Mouse (Mus musculus): ENCODE measurements at regions not wholly inside any gene's neighbourhood (a gene's known extent, or its start where the extent isn't known, plus 50 kb on each side); places are given as distances from the start of the nearest gene placed in this dataset.

DNA sequence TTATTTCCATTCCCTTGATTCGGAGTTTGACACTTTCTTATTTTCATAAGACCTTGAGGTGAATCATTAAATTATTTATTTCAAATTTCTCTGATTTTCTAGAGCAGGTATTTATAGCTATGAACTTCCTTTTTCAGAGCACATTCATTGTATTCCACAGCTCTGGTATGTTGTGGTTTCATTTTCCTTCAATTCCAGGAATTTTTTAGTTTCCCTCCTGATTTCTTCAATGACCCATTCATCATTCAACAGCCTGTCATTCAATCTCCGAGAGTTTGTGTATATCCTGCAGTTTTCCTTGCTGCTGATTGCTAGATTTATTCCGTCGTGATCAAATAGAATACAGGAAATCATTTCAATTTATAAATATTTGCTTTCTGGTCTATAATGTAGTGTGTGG, 264.7 kb upstream of the Rtl1 start:
- no peaks in the 10 kb centered on the region for H3K79me2 ChIP-seq (replicated peaks; ENCODE audit: control insufficient read depth, extremely low read depth, insufficient read depth, poor library complexity, severe bottlenecking)
- DNase-seq (ENCODE audit: extremely low read depth) = no peak
- in situ Hi-C loops (cut with MboI; ENCODE audit: low pct_ligation_motif_present, low pct_unique_long_range_greater_than_20kb, low sequenced_read_pairs) (no loop called here), dilution Hi-C loops (cut with MboI; ENCODE audit: extremely low pct_ligation_motif_present, extremely low pct_unique_long_range_greater_than_20kb, low sequenced_read_pairs) (no loop called here)
- H3K9ac ChIP-seq (ENCODE audit: insufficient read depth, low read depth) = no peak overlapping the region
- peaks cover 57% of the 10 kb centered on the region for H3K9me3 ChIP-seq (replicated peaks; ENCODE audit: low read length)
- no peaks in the 10 kb centered on the region for H3K4me1 ChIP-seq (ENCODE audit: control insufficient read depth in 1 of 2, insufficient read depth in 2 of 2)
- TF ChIP-seq PAX5 (IDR thresholded peaks at IDR 0.05; ENCODE audit: low read length) (no peak), MXI1 (IDR thresholded peaks at IDR 0.05; ENCODE audit: low read depth, low read length) (no peak), ZMIZ1 (IDR thresholded peaks at IDR 0.05; ENCODE audit: low read depth, low read length) (no peak), EP300 (IDR thresholded peaks at IDR 0.05; ENCODE audit: low read length) (no peak), CHD1 (IDR thresholded peaks at IDR 0.05; ENCODE audit: low read depth, low read length) (no peak), USF2 (conservative IDR thresholded peaks at IDR 0.05; ENCODE audit: low read depth, low read length) (no peak), JUN (IDR thresholded peaks at IDR 0.05; ENCODE audit: insufficient read depth, low read depth, low read length) (no peak), CHD2 (IDR thresholded peaks at IDR 0.05; ENCODE audit: low read length) (no peak)
- no peak overlapping the region for H3K27ac ChIP-seq (ENCODE audit: insufficient read depth, low read depth)
- no peak overlapping the region for H3K4me3 ChIP-seq (replicated peaks in 1 of 3; ENCODE audit: low read depth in 2 of 3, low read length in 2 of 3, poor library complexity in 1 of 3)
- H3K36me3 ChIP-seq (replicated peaks in 1 of 2; ENCODE audit: control insufficient read depth in 1 of 2, insufficient read depth in 1 of 2, low read length in 1 of 2) = no peaks in the 10 kb centered on the region
- no peak overlapping the region for H3K4me2 ChIP-seq (ENCODE audit: insufficient read depth, low read depth, poor library complexity, severe bottlenecking)
- no peaks in the 10 kb centered on the region for H3K27me3 ChIP-seq (replicated peaks)

DNA sequence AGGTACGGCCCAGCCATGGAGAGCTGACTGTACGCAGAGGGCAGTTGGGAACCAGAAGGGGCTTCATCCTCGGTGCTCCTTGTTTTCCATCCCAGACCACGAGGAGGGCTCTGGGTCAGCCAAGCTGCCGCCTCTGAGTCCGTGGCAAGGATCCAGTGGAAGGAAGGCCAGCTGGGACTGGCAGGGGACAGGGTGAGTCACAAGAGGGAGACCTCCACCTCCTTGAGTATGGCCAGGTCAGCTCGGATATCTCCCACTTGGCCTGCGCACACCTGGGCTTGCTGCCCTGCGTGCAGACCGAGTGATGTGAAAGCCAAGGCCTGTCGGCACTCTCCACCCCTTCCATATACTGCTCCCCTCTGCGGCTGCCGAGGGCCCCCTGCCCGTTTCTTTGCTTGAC, 270.9 kb upstream of the Rtl1 start:
- H3K4me2 ChIP-seq (ENCODE audit: insufficient read depth, low read depth, poor library complexity, severe bottlenecking) = no peak overlapping the region
- H3K36me3 ChIP-seq (replicated peaks in 1 of 2; ENCODE audit: control insufficient read depth in 1 of 2, insufficient read depth in 1 of 2, low read length in 1 of 2) = no peaks in the 10 kb centered on the region
- DNase-seq (ENCODE audit: extremely low read depth) = no peak
- in situ Hi-C loops (cut with MboI; ENCODE audit: low pct_ligation_motif_present, low pct_unique_long_range_greater_than_20kb, low sequenced_read_pairs) (no loop called here), dilution Hi-C loops (cut with MboI; ENCODE audit: extremely low pct_ligation_motif_present, extremely low pct_unique_long_range_greater_than_20kb, low sequenced_read_pairs) (no loop called here)
- H3K27me3 ChIP-seq (replicated peaks) = no peaks in the 10 kb centered on the region
- H3K27ac ChIP-seq (ENCODE audit: insufficient read depth, low read depth) = no peak overlapping the region
- no peaks in the 10 kb centered on the region for H3K79me2 ChIP-seq (replicated peaks; ENCODE audit: control insufficient read depth, extremely low read depth, insufficient read depth, poor library complexity, severe bottlenecking)
- no peak overlapping the region for H3K4me3 ChIP-seq (replicated peaks in 1 of 3; ENCODE audit: low read depth in 2 of 3, low read length in 2 of 3, poor library complexity in 1 of 3)
- peaks cover 77% of the 10 kb centered on the region for H3K9me3 ChIP-seq (replicated peaks; ENCODE audit: low read length)
- no peak overlapping the region for H3K9ac ChIP-seq (ENCODE audit: insufficient read depth, low read depth)
- H3K4me1 ChIP-seq (ENCODE audit: control insufficient read depth in 1 of 2, insufficient read depth in 2 of 2) = no peaks in the 10 kb centered on the region
- TF ChIP-seq MEF2A (IDR thresholded peaks at IDR 0.05; ENCODE audit: borderline replicate concordance, low read depth, low read length) (no peak), USF2 (conservative IDR thresholded peaks at IDR 0.05; ENCODE audit: low read depth, low read length) (no peak), CHD1 (IDR thresholded peaks at IDR 0.05; ENCODE audit: low read depth, low read length) (no peak), PAX5 (IDR thresholded peaks at IDR 0.05; ENCODE audit: low read length) (no peak)

DNA sequence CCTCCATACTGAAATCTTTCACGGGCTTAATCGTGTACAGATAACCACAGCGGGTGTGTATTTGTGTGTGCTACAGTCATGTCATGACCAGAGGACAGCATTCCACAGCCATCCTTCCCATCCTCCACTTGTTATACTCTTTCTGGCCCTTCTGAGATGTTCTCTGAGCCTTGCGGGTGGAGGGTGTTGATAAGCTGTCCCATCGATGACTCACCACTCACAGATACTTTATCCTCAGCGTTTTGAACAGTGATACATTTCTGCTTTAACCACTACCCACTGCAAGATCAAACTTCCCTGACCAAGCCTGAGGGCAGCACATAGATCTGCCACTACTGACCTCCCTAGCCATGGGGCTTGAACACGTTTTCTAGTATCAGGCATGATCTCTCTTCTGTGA, 274.3 kb upstream of the Rtl1 start:
- Histone ChIP-seq H3K36me3 (replicated peaks in 1 of 2; ENCODE audit: control insufficient read depth in 1 of 2, insufficient read depth in 1 of 2, low read length in 1 of 2) (no peaks in the 10 kb centered on the region), H3K4me3 (replicated peaks in 1 of 3; ENCODE audit: low read depth in 2 of 3, low read length in 2 of 3, poor library complexity in 1 of 3) (no peak overlapping the region), H3K27ac (ENCODE audit: insufficient read depth, low read depth) (no peak overlapping the region), H3K9ac (ENCODE audit: insufficient read depth, low read depth) (no peak overlapping the region), H3K27me3 (replicated peaks) (no peaks in the 10 kb centered on the region), H3K79me2 (replicated peaks; ENCODE audit: control insufficient read depth, extremely low read depth, insufficient read depth, poor library complexity, severe bottlenecking) (no peaks in the 10 kb centered on the region), H3K9me3 (replicated peaks; ENCODE audit: low read length) (peaks cover 71% of the 10 kb centered on the region), H3K4me2 (ENCODE audit: insufficient read depth, low read depth, poor library complexity, severe bottlenecking) (no peak overlapping the region), H3K4me1 (ENCODE audit: control insufficient read depth in 1 of 2, insufficient read depth in 2 of 2) (no peaks in the 10 kb centered on the region)
- TF ChIP-seq EP300 (IDR thresholded peaks at IDR 0.05; ENCODE audit: low read length) (no peak), IRF4 (IDR thresholded peaks at IDR 0.05; ENCODE audit: low read depth, low read length) (no peak), CHD1 (IDR thresholded peaks at IDR 0.05; ENCODE audit: low read depth, low read length) (no peak), MAX (IDR thresholded peaks at IDR 0.05; ENCODE audit: low read length) (no peak), TBP (conservative IDR thresholded peaks at IDR 0.05; ENCODE audit: low read depth, low read length) (no peak), POLR2AphosphoS2 (IDR thresholded peaks at IDR 0.05; ENCODE audit: low read depth, low read length) (no peak), RAD21 (IDR thresholded peaks at IDR 0.05; ENCODE audit: low read depth, low read length) (no peak), ELF1 (IDR thresholded peaks at IDR 0.05; ENCODE audit: low read depth, low read length) (no peak), USF2 (conservative IDR thresholded peaks at IDR 0.05; ENCODE audit: low read depth, low read length) (no peak), ZNF384 (IDR thresholded peaks at IDR 0.05; ENCODE audit: low read depth, low read length) (no peak), ZMIZ1 (IDR thresholded peaks at IDR 0.05; ENCODE audit: low read depth, low read length) (no peak), MXI1 (IDR thresholded peaks at IDR 0.05; ENCODE audit: low read depth, low read length) (no peak), NELFE (IDR thresholded peaks at IDR 0.05; ENCODE audit: low read depth, low read length) (no peak), ZC3H11A (IDR thresholded peaks at IDR 0.05; ENCODE audit: low read depth, low read length) (no peak)
- dilution Hi-C loops (cut with MboI; ENCODE audit: extremely low pct_ligation_motif_present, extremely low pct_unique_long_range_greater_than_20kb, low sequenced_read_pairs) (no loop called here), in situ Hi-C loops (cut with MboI; ENCODE audit: low pct_ligation_motif_present, low pct_unique_long_range_greater_than_20kb, low sequenced_read_pairs) (no loop called here)
- no peak for DNase-seq (ENCODE audit: extremely low read depth)

Data from CH12.LX (cell line).